Mouse (Mus musculus) heart, embryonic 16.5 days (tissue): ENCODE data around the gene Lrrc52. TPM values are rescaled to one million over a fixed set of nuclear protein-coding genes. Genes with fewer than 3 reads are reported as not detected.

ENCODE experiments used
- ATAC-seq: fragments of 200-750 bp; cut with Nextera tagmentation; replicated peaks from 2 replicates; pipeline ENCODE4 v1.8.0; 2017; ENCODE audit warnings: moderate number of reproducible peaks; ENCODE audit not compliant: insufficient read depth, low FRiP score; ENCODE audit errors: extremely low read depth
- H3K27ac ChIP-seq: fragments of 300-500 bp; sonication (generic); 2 replicates; pipeline ENCODE4 v1.5.1; 2014; ENCODE audit warnings: mild to moderate bottlenecking, low read length, control low read depth, moderate library complexity
- H3K27me3 ChIP-seq: fragments of 300-500 bp; sonication (generic); 2 replicates; pipeline ENCODE4 v1.6.1; 2014; ENCODE audit warnings: low read length, mixed read lengths; ENCODE audit not compliant: control insufficient read depth, insufficient read depth
- H3K36me3 ChIP-seq: fragments of 300-500 bp; sonication (generic); 2 replicates; pipeline ENCODE4 v1.6.1; 2014; ENCODE audit not compliant: control insufficient read depth, insufficient read depth
- H3K4me1 ChIP-seq: fragments of 300-500 bp; sonication (generic); 2 replicates; pipeline ENCODE4 v1.6.1; 2014; ENCODE audit warnings: low read length, mixed read lengths; ENCODE audit not compliant: control insufficient read depth, insufficient read depth
- H3K4me2 ChIP-seq: fragments of 300-500 bp; sonication (generic); 2 replicates; pipeline ENCODE4 v1.6.1; 2014; ENCODE audit warnings: low read depth, mild to moderate bottlenecking, control low read depth, low read length
- H3K4me3 ChIP-seq: fragments of 300-500 bp; sonication (generic); 2 replicates; pipeline ENCODE4 v1.5.1; 2014; ENCODE audit warnings: mild to moderate bottlenecking, control low read depth, low read length
- H3K9ac ChIP-seq: fragments of 300-500 bp; sonication (generic); 2 replicates; pipeline ENCODE4 v1.6.1; 2014; ENCODE audit warnings: low read length, control low read depth
- H3K9me3 ChIP-seq: fragments of 300-500 bp; sonication (generic); replicated peaks from 2 replicates; pipeline ENCODE4 v1.6.1; 2016; ENCODE audit warnings: low read length; ENCODE audit not compliant: control insufficient read depth
- WGBS: fragments of 180-500 bp; shearing (Covaris S2); extraction: QIAGEN DNeasy Blood & Tissue Kit; methylation state at CpG from one replicate; pipeline ENCODE4 v1.1.7; 2014; 5-methylcytosine and 5-hydroxymethylcytosine counted together
- polyA plus RNA-seq: library from polyadenylated mRNA; unstranded; fragments of >200 nt; fragmentation: Nextera tagmentation; extraction: Ambion mirVana; gene quantifications from 2 replicates; pipeline ENCODE4 v1.2.1, GENCODE M21; 2015

Lrrc52 gene
- 0.21 TPM in 1 of 2 replicates, not detected in the other for polyA plus RNA-seq

DNA sequence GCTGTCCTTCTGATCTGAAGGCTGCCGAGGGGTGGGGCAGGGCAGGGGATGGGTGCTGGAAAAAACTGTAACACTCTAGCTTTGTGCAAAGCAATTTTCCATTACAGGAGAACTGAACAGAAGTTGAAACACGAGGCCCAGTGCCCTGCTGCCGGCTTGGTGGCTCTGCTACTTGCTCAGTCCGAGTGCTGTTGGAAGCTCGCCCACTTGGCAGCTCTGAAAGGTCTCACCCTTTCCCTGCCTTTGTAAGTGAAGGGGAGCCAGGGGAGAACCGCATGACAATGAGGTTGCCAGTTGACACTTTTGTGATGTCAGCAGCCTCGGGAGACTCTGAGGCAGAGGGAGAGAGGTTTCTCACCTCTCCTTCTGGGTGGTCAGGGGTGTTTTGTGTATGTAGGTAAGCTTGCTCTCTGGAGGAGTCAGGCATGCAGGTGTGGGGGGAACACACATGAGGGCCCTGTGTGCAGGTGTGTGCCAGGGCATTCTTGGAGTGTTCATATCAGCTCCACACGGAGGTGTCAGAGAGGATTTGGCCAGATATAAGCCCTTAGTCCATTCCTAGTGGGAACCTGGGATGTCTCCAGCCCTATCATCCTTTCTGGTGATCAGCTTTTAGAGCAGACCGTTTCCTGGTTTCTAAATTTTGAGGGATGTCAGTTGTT is at the start of gene Lrrc52:
Gene Lrrc52 (minus strand): TSS at position 16 of the 662 bp plus-strand sequence.
- Histone ChIP-seq H3K9ac (no peak within 1 kb of the TSS), H3K27ac (peak within 1 kb of the TSS; percentile 54), H3K27me3 (no peaks in the 10 kb centered on the region), H3K9me3 (no peaks in the 10 kb centered on the region), H3K4me2 (peak within 1 kb of the TSS; percentile 11; the same call in 1 of the 2 replicates), H3K4me1 (peaks cover 14% of the 10 kb centered on the region), H3K36me3 (no peaks in the 10 kb centered on the region), H3K4me3 (no peak within 1 kb of the TSS)
- ATAC-seq, result peak; percentile 91
- 15% methylated on average over 9 of the region's 9 CpGs for WGBS

- no peak overlapping the region for H3K4me3 ChIP-seq
- no peak overlapping the region for H3K9ac ChIP-seq
- ATAC-seq, result no peak
- H3K36me3 ChIP-seq, result no peaks in the 10 kb centered on the region
- no peaks in the 10 kb centered on the region for H3K4me1 ChIP-seq
- no peaks in the 10 kb centered on the region for H3K9me3 ChIP-seq
- 85% methylated on average over 9 of the region's 9 CpGs for WGBS
- no peak overlapping the region for H3K27ac ChIP-seq
- H3K27me3 ChIP-seq, result no peaks in the 10 kb centered on the region
- H3K4me2 ChIP-seq, result no peak overlapping the region
These were observed 45.0 kb upstream of the Lrrc52 start for GRCm38 (mm10) chr1:167511621-167512020.

DNA sequence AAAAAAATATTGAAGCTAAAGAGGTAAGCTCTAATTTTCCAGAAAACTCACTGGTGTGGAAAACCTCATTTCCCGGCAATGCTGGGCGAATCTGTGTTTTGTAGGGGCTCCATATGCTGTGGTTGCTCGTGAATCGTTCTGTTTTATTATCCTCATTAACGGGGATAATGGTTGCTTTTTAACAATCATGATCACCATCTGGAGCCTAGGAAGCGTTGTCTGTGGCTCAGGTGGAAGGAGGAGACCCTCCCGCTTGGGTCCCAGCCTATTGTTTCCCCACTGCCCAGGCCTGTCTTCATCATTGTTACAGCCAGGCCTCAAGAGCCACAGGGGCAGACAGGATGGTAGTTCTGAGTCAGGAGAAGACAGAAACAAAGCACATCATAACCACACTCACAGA is 39.5 kb upstream of the Lrrc52 start:
- no peak overlapping the region for H3K4me2 ChIP-seq
- H3K4me1 ChIP-seq, result no peaks in the 10 kb centered on the region
- H3K9ac ChIP-seq, result no peak overlapping the region
- no peak overlapping the region for H3K4me3 ChIP-seq
- H3K36me3 ChIP-seq, result no peaks in the 10 kb centered on the region
- 77% methylated on average over 7 of the region's 7 CpGs for WGBS
- H3K9me3 ChIP-seq, result no peaks in the 10 kb centered on the region
- no peaks in the 10 kb centered on the region for H3K27me3 ChIP-seq
- no peak for ATAC-seq
- no peak overlapping the region for H3K27ac ChIP-seq

GRCm38 (mm10) chr1:167505427-167505826 is 38.8 kb upstream of the Lrrc52 start:
- no peak for ATAC-seq
- Histone ChIP-seq H3K4me2 (no peak overlapping the region), H3K27ac (no peak overlapping the region), H3K4me3 (no peak overlapping the region), H3K4me1 (no peaks in the 10 kb centered on the region), H3K9me3 (no peaks in the 10 kb centered on the region), H3K9ac (no peak overlapping the region), H3K36me3 (no peaks in the 10 kb centered on the region), H3K27me3 (no peaks in the 10 kb centered on the region)
- 93% methylated on average over 1 of the region's 1 CpGs for WGBS

DNA sequence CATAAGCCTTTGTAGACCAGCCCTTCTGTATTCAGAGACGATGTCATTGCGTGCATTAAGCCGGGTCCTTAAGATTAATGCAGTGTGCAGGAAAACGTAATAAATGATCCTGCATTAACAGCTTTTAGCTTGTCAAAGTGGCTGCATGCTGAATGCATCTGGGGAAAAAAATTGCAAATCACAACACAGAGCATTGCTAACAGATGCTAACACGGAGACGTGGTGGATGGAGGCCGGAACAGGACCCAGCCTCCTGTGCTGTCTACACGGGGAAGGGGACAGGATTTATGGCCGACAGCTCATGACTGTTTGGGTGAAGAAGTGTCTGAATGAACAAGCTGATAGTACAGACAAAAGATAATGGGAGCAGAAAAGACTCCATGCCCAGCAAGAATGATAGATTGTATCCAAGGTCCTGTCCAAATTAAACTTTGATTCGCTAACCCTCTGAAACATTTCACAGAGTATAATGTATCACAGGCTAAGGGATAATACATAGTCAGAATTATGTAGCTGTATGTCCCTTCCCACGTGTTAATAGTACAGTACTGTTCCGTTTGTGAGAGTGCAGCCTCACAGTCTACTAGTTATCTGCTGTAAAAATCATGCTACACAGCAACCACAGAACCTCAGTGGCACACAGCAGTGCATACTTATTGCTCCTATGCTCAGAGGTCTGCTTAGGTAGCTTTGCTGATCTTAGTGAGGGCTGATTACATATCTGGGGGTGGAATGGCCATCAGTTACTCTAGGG is 32.7 kb upstream of the Lrrc52 start:
- no peaks in the 10 kb centered on the region for H3K4me1 ChIP-seq
- H3K27ac ChIP-seq, result no peak overlapping the region
- H3K4me2 ChIP-seq, result no peak overlapping the region
- no peak for ATAC-seq
- no peaks in the 10 kb centered on the region for H3K9me3 ChIP-seq
- H3K4me3 ChIP-seq, result no peak overlapping the region
- H3K36me3 ChIP-seq, result no peaks in the 10 kb centered on the region
- 58% methylated on average over 12 of the region's 12 CpGs for WGBS
- no peaks in the 10 kb centered on the region for H3K27me3 ChIP-seq
- H3K9ac ChIP-seq, result no peak overlapping the region

DNA sequence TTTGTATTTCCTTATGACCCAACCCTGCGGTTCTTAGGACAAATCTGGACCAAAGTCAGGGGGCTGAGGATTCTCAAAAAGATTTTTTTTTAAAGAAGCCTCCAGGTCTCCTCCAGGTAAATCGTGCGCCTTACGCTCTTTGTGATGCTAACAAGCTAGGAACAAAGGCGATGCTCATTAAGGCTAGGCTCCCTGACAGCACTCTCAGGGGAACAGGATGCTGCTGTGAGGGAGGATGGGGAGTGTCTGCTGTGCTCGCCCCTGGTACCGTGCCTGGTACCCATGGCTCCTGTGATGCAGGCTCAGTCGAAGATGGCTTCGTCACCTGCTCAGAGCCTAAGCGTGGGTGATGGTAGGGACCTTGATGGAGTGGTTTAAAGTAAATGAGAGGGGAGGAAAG is 31.4 kb upstream of the Lrrc52 start:
- H3K36me3 ChIP-seq, result no peaks in the 10 kb centered on the region
- H3K9me3 ChIP-seq, result no peaks in the 10 kb centered on the region
- H3K4me1 ChIP-seq, result no peaks in the 10 kb centered on the region
- H3K9ac ChIP-seq, result no peak overlapping the region
- 43% methylated on average over 10 of the region's 10 CpGs for WGBS
- H3K4me3 ChIP-seq, result no peak overlapping the region
- H3K4me2 ChIP-seq, result no peak overlapping the region
- no peak for ATAC-seq
- H3K27ac ChIP-seq, result no peak overlapping the region
- no peaks in the 10 kb centered on the region for H3K27me3 ChIP-seq

DNA sequence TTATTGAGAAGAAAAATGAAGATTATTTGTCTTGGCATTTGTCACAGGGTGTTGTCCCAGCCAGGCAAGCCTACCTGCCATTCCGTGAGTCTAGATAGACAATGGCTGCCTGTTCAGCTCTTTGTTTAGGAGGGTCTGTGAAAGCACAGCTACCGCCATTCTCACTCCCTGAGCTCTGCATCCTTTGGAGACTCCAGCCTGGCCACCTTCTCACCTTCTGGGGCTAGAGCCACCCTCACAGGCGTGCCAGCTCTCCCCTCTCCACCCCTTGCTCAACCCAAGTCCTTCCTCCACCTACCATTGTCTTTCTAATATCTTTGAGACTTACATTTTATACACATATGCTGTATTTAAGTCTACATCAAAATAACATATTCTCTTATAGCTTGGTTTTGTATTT is 31.0 kb upstream of the Lrrc52 start:
- Histone ChIP-seq H3K4me2 (no peak overlapping the region), H3K27me3 (no peaks in the 10 kb centered on the region), H3K4me3 (no peak overlapping the region), H3K36me3 (no peaks in the 10 kb centered on the region), H3K9ac (no peak overlapping the region), H3K9me3 (no peaks in the 10 kb centered on the region), H3K4me1 (no peaks in the 10 kb centered on the region), H3K27ac (no peak overlapping the region)
- no peak for ATAC-seq
- WGBS, result 51% methylated on average over 3 of the region's 3 CpGs

GRCm38 (mm10) chr1:167491501-167491900 is 24.9 kb upstream of the Lrrc52 start:
- Histone ChIP-seq H3K9me3 (no peaks in the 10 kb centered on the region), H3K27me3 (no peaks in the 10 kb centered on the region), H3K4me1 (no peaks in the 10 kb centered on the region), H3K36me3 (no peaks in the 10 kb centered on the region), H3K4me3 (no peak overlapping the region), H3K4me2 (no peak overlapping the region), H3K9ac (no peak overlapping the region), H3K27ac (no peak overlapping the region)
- no peak for ATAC-seq
- WGBS, result 67% methylated on average over 7 of the region's 7 CpGs

- Histone ChIP-seq H3K4me1 (no peaks in the 10 kb centered on the region), H3K4me3 (no peak overlapping the region), H3K4me2 (no peak overlapping the region), H3K27me3 (no peaks in the 10 kb centered on the region), H3K27ac (no peak overlapping the region), H3K9ac (no peak overlapping the region), H3K9me3 (no peaks in the 10 kb centered on the region), H3K36me3 (no peaks in the 10 kb centered on the region)
- ATAC-seq, result no peak
- 82% methylated on average over 5 of the region's 5 CpGs for WGBS
These were observed 21.4 kb upstream of the Lrrc52 start for GRCm38 (mm10) chr1:167487933-167488332.
